Mouse (Mus musculus) midbrain, embryonic 11.5 days (tissue): ENCODE measurements around the gene Dstn. TPM values are rescaled to one million over a fixed set of nuclear protein-coding genes. Genes with fewer than 3 reads are reported as not detected.

Experiments
- ATAC-seq: fragments of 200-750 bp; cut with Nextera tagmentation; 2 replicates; pipeline ENCODE4 v1.8.0; 2017; ENCODE audit warnings: moderate TSS enrichment, moderate library complexity; ENCODE audit not compliant: low FRiP score
- DNase-seq: peaks from one replicate; pipeline ENCODE4 v3.0.0; 2015; ENCODE audit warnings: low spot score; ENCODE audit errors: missing footprints
- H3K27ac ChIP-seq: fragments of 300-500 bp; sonication (generic); 2 replicates; pipeline ENCODE4 v1.5.1; 2014; ENCODE audit warnings: low read depth, low read length
- H3K27me3 ChIP-seq: fragments of 300-500 bp; sonication (generic); 2 replicates; pipeline ENCODE4 v1.6.1; 2014; ENCODE audit warnings: mild to moderate bottlenecking, low read length, moderate library complexity, mixed read lengths; ENCODE audit not compliant: control insufficient read depth, insufficient read depth
- H3K36me3 ChIP-seq: fragments of 300-500 bp; sonication (generic); 2 replicates; pipeline ENCODE4 v1.6.1; 2014; ENCODE audit warnings: mild to moderate bottlenecking, low read length, moderate library complexity, mixed read lengths; ENCODE audit not compliant: control insufficient read depth, insufficient read depth
- H3K4me1 ChIP-seq: fragments of 300-500 bp; sonication (generic); 2 replicates; pipeline ENCODE4 v1.6.1; 2014; ENCODE audit warnings: low read length; ENCODE audit not compliant: control insufficient read depth, insufficient read depth
- H3K4me2 ChIP-seq: fragments of 300-500 bp; sonication (generic); 2 replicates; pipeline ENCODE4 v1.6.1; 2014; ENCODE audit warnings: mild to moderate bottlenecking, moderate library complexity
- H3K4me3 ChIP-seq: fragments of 300-500 bp; sonication (generic); 2 replicates; pipeline ENCODE4 v1.5.1; 2014; ENCODE audit warnings: low read depth, low read length
- H3K9ac ChIP-seq: fragments of 300-500 bp; sonication (generic); 2 replicates; pipeline ENCODE4 v1.6.1; 2014; ENCODE audit warnings: low read length
- H3K9me3 ChIP-seq: fragments of 300-500 bp; sonication (generic); 2 replicates; pipeline ENCODE4 v1.6.1; 2016; ENCODE audit warnings: low read length; ENCODE audit not compliant: control insufficient read depth
- WGBS: fragments of 180-500 bp; shearing (Covaris S2); extraction: QIAGEN DNeasy Blood & Tissue Kit; methylation state at CpG from one replicate; pipeline ENCODE4 v1.1.7; 2014; 5-methylcytosine and 5-hydroxymethylcytosine counted together
- polyA plus RNA-seq: library from polyadenylated mRNA; unstranded; fragments of >200 nt; fragmentation: Nextera tagmentation; extraction: Ambion mirVana; gene quantifications from 2 replicates; pipeline ENCODE4 v1.2.1, GENCODE M21; 2014

Gene Dstn
- polyA plus RNA-seq, 1 experiment from 2014 or later, result 426 TPM

- Histone ChIP-seq H3K27ac (no peak overlapping the region), H3K9ac (no peak overlapping the region), H3K27me3 (no peaks in the 10 kb centered on the region), H3K9me3 (no peaks in the 10 kb centered on the region), H3K4me3 (no peak overlapping the region), H3K36me3 (no peaks in the 10 kb centered on the region), H3K4me1 (peaks cover 12% of the 10 kb centered on the region), H3K4me2 (no peak overlapping the region)
- ATAC-seq (no peak), DNase-seq (no peak)
- 90% methylated on average over 2 of the region's 2 CpGs for WGBS
Observed at GRCm38 (mm10) chr2:143912199-143912598, 2.9 kb upstream of the Dstn start.

DNA sequence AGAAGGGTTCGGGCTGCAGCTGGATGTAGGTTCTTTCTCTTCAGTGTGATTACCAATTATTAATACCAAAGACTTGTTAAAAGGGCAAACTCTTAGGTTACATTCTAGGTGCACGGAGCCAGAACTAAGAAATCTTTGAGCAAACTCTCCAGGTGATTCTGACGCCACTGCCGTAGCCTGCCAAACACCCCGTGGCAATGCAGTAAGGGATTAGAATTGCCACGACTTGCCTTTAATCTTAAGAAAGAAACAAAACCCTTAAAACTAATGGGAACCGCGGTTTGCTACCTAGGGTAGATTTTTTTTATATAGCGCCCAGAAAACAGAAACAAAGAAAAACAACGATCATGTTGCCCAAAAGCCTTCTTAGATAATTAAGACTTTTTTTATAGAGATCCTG is 899 bp upstream of the Dstn start:
- H3K27me3 ChIP-seq, result no peaks in the 10 kb centered on the region
- peak overlapping the region; percentile 81 for H3K4me2 ChIP-seq
- ATAC-seq (no peak), DNase-seq (no peak)
- peak overlapping the region; percentile 81 for H3K9ac ChIP-seq
- peak overlapping the region; percentile 71 for H3K4me3 ChIP-seq
- H3K4me1 ChIP-seq, result peaks cover 17% of the 10 kb centered on the region
- no peaks in the 10 kb centered on the region for H3K9me3 ChIP-seq
- H3K36me3 ChIP-seq, result no peaks in the 10 kb centered on the region
- H3K27ac ChIP-seq, result no peak overlapping the region
- WGBS, result 9% methylated on average over 10 of the region's 10 CpGs

GRCm38 (mm10) chr2:143915600-143916135 is 548 bp downstream of the Dstn start:
- H3K4me3 ChIP-seq, result peak overlapping the region; percentile 71
- H3K36me3 ChIP-seq, result no peaks in the 10 kb centered on the region
- H3K4me2 ChIP-seq, result peak overlapping the region; percentile 81
- H3K4me1 ChIP-seq, result peaks cover 17% of the 10 kb centered on the region
- H3K27ac ChIP-seq, result peak overlapping the region; percentile 88
- 0% methylated on average over 32 of the region's 32 CpGs for WGBS
- H3K9me3 ChIP-seq, result no peaks in the 10 kb centered on the region
- peak overlapping the region; percentile 81 for H3K9ac ChIP-seq
- DNase-seq (no peak), ATAC-seq (peak; percentile 46)
- H3K27me3 ChIP-seq, result no peaks in the 10 kb centered on the region

DNA sequence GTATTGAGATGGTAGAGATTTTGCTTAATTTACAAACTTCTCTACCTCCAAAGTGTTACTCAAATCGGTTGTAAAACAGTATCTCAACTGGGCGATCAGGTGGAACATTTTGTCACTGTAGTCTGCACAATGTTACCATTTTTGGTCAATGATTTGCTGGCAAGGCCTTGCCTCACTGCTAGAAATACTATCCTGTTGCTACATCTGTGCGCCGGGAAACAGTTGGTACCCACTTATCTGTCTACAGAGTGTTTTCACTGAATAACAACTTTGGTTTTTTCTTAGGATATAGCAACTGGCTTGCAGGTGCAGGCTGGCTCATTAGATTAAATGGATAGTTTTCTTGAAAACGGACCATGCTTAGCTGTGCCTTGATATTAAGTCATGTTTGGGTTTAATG is 1.1 kb downstream of the Dstn start:
- H3K9ac ChIP-seq, result peak overlapping the region; percentile 81
- H3K27ac ChIP-seq, result no peak overlapping the region
- H3K4me3 ChIP-seq, result peak overlapping the region; percentile 71
- whole genome bisulfite sequencing, result 23% methylated on average over 5 of the region's 5 CpGs
- no peaks in the 10 kb centered on the region for H3K27me3 ChIP-seq
- DNase-seq, result no peak
- H3K4me1 ChIP-seq, result peaks cover 17% of the 10 kb centered on the region
- no peaks in the 10 kb centered on the region for H3K9me3 ChIP-seq
- peak overlapping the region; percentile 81 for H3K4me2 ChIP-seq
- ATAC-seq, result no peak
- H3K36me3 ChIP-seq, result no peaks in the 10 kb centered on the region

DNA sequence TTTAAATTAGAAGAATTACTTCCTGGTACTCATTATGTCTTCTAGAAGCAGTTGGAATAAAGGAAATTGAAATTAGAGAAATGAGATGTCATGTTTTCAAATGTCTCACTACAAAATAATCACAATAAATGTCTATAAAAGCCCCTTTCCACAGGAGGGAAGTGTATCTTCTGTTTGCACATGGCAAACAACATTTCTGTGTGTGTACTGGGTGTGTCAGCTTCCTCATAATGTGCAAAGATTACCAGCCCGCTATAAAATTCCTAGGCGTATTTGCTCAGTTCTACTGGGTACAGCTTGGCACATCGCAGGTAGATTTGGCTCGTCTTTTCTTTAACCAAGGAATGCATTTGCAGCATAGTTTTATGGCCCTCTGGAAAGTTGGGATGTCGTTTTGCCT is 2.5 kb downstream of the Dstn start:
- Histone ChIP-seq H3K4me1 (peaks cover 17% of the 10 kb centered on the region), H3K27ac (no peak overlapping the region), H3K9ac (no peak overlapping the region), H3K4me2 (no peak overlapping the region), H3K9me3 (no peaks in the 10 kb centered on the region), H3K27me3 (no peaks in the 10 kb centered on the region), H3K36me3 (no peaks in the 10 kb centered on the region), H3K4me3 (no peak overlapping the region)
- WGBS, result 91% methylated on average over 5 of the region's 5 CpGs
- ATAC-seq, result no peak
- DNase-seq, result no peak

DNA sequence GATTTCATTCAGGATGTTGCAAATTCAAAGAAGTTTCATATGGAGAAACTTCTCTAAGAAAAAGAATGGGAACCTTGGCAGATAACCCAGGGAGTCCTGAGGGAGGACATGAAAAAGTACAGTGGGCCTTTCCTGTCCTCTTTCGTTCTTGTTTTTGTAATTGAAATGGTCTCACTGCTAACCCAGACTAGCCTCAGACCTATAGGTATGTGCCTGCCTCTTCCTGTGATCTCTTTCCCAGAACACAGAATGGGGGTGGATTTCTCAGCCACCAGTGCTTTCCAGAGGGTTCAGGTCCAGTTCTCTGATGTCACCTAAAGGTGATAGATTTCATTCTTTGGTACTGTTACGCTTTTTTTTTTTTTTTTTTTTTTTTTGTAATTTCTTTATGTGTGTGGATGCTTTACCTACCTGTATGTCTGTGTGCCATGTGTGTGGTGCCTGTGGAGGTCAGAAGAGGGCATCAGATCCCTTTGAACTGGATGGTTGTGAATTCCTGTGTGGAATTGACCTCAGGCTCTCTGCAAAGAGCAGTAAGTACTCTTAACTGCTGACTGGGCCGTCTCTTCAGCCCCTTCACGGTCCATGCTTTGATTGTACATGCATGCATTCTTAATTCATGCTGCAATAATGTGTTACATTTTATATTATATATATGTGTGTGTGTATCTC is 3.8 kb downstream of the Dstn start:
- H3K36me3 ChIP-seq, result no peaks in the 10 kb centered on the region
- H3K4me2 ChIP-seq, result no peak overlapping the region
- H3K9ac ChIP-seq, result no peak overlapping the region
- DNase-seq (no peak), ATAC-seq (no peak)
- H3K4me3 ChIP-seq, result no peak overlapping the region
- H3K27me3 ChIP-seq, result no peaks in the 10 kb centered on the region
- no peak overlapping the region for H3K27ac ChIP-seq
- 78% methylated on average over 4 of the region's 4 CpGs for WGBS
- no peaks in the 10 kb centered on the region for H3K9me3 ChIP-seq
- H3K4me1 ChIP-seq, result peaks cover 17% of the 10 kb centered on the region

DNA sequence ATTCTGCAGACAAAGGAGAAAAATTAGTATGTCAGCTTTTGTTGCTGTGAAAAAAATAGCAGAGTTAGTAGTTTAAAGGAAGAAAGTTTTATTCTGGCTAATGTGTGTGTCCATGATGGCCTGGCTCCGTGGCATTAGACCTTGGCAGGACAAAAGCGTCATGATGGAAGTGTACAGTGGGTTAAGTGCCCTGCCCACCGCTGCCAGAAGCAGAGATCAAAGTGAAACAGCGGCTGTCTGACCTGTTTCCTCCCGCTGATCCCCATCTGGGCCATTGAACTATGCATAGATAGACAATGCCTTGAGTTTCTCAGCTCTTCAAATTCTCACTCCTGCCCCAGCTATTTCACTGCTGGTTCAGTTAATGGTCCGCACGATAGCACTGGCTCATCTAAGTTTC is 9.0 kb downstream of the Dstn start:
- H3K4me2 ChIP-seq, result no peak overlapping the region
- WGBS, result 76% methylated on average over 7 of the region's 7 CpGs
- H3K27ac ChIP-seq, result no peak overlapping the region
- no peak overlapping the region for H3K4me3 ChIP-seq
- DNase-seq (no peak), ATAC-seq (no peak)
- H3K9me3 ChIP-seq, result no peaks in the 10 kb centered on the region
- no peak overlapping the region for H3K9ac ChIP-seq
- H3K27me3 ChIP-seq, result no peaks in the 10 kb centered on the region
- H3K36me3 ChIP-seq, result no peaks in the 10 kb centered on the region
- H3K4me1 ChIP-seq, result no peaks in the 10 kb centered on the region

GRCm38 (mm10) chr2:143925826-143926225 is 10.7 kb downstream of the Dstn start:
- no peaks in the 10 kb centered on the region for H3K36me3 ChIP-seq
- no peak overlapping the region for H3K27ac ChIP-seq
- H3K9me3 ChIP-seq, result no peaks in the 10 kb centered on the region
- H3K4me3 ChIP-seq, result no peak overlapping the region
- no peaks in the 10 kb centered on the region for H3K4me1 ChIP-seq
- H3K27me3 ChIP-seq, result no peaks in the 10 kb centered on the region
- WGBS, result 95% methylated on average over 6 of the region's 6 CpGs
- no peak overlapping the region for H3K4me2 ChIP-seq
- ATAC-seq (no peak), DNase-seq (no peak)
- no peak overlapping the region for H3K9ac ChIP-seq

DNA sequence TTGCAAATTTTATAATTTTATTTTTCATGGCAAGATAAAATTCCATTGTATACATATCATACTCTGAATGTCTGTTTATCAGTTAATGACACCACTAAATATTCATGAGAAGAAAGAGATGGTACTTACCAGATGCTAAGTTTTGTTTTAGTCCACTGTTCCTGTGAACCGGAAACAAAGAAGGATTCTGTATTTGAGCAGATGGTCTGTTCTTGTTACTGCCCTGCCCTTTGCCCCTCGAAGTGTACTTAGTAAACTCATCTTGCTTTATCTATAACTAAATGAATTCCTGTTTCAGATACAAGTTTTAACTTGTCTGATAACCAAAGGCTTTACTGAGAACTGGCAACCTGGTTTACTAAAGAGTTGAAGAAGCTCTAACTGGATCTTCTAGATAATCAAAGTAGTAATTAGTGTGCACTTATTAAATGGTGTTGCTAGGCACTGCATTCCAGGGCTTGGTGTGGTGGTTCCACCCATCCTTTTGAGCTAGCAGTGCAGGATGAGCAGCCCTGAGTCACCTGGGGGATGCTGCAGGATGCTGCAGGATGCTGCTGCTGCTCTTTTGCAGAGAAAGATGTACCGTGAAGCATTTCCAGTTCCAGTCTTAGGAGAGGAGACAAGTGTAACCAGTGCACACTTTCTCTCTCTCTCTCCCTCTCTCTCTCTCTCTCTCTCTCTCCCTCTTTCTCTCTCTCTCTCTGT is 14.6 kb downstream of the Dstn start:
- H3K4me1 ChIP-seq, result no peaks in the 10 kb centered on the region
- H3K36me3 ChIP-seq, result no peaks in the 10 kb centered on the region
- no peak overlapping the region for H3K9ac ChIP-seq
- no peaks in the 10 kb centered on the region for H3K9me3 ChIP-seq
- H3K4me2 ChIP-seq, result no peak overlapping the region
- ATAC-seq (no peak), DNase-seq (no peak)
- no peak overlapping the region for H3K4me3 ChIP-seq
- no peaks in the 10 kb centered on the region for H3K27me3 ChIP-seq
- H3K27ac ChIP-seq, result no peak overlapping the region
- 79% methylated on average over 3 of the region's 3 CpGs for WGBS
